Mouse (Mus musculus): ENCODE measurements at regions not wholly inside any gene's neighbourhood (a gene's known extent, or its start where the extent isn't known, plus 50 kb on each side); places are given as distances from the start of the nearest gene placed in this dataset.
A peak's percentile ranks its signal among the peaks of the same experiment; 100 is the strongest.

DNA sequence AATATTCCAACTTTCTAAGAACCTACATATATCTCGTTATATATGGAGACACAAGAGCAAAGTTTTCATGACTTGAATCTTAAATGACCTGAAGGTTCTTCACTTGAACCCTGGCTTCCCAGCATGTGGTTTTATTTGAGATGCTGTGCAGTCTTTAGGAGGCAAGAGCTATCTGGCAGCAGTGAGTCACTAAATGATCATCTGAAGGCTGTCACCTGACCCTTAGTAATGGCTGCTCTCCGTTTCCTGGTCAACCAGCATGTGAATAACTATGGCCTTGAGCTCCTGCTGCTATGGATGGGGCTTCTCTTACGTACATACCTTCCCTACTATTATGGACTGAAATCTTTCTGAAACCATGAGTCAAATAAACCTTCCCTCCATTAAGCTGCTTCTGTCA, 149.8 kb upstream of the Zpld1 start:
- no peak for DNase-seq (ENCODE audit: low spot score)

DNA sequence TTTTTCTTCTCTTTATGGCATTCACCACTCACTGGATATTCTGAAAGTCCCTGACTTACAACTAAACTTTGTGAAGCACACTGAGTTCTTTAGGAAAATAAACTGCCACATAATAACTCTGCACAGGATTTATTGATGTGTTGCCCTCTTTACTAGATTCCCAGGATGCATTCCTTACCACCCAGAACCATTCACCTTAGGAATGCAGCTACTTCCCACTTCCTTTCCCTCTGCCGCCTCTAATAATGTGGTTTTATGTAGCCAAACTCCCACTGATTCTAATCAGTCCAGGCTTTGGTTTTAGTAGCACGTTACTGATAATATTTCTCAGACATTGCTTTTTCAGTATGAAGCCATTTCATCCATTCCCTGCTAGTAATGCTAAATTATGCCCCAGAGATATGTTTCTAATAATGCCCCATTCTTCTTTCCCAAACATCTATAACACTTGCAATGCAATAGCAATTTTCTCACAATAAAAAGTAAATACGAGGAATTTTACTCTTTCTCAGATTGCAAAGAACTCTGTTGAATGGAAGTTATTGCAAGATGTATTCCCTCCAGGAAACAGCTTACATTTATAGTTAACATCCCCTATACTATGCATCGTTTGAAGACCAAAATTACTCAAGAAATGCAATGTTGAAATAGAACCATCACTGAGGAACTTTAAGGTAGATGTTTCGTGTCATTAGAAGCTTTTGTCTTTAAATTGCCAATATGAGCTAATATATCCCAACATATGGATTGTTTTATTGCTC, 145.2 kb upstream of the Zpld1 start:
- no peak for DNase-seq (ENCODE audit: low spot score)

DNA sequence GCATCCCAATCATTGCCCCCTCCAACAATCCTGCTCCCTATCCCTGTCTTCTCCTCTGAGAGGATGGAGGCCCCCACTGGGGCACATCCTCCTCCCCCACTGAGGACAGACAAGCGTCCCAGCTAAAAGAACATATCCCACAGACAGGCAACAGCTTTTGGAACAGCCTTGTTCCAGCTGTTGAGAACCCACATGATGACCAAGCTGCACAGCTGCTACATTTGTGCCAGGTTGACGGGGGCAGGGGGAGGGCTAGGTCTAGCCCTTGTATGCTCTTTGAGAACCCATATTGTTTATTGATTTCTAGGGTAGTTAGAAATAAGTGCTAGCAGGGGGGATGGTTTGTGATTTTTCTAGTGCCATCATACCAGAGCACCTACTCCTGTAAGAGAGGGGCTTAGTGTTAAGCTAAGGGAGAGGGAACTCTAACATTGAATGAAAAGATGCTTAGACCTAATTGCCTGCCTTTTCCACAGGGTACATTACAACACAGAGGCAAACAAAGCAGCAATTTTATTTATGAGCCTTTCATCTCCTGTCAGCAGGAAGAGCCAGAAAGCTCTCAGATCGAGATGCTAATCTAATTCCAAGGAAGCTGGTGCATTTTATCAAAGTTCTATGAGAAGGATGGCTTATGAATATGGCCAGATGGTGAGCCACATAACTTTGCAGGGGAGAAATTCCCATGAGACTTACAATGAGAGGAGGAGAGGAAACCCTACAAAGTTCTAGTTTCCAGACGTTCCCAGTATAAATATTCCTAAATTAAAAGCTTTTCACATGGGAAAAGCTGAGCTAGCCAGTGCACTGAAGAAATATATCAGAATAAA, 137.6 kb upstream of the Zpld1 start:
- no peak for DNase-seq (ENCODE audit: low spot score)

DNA sequence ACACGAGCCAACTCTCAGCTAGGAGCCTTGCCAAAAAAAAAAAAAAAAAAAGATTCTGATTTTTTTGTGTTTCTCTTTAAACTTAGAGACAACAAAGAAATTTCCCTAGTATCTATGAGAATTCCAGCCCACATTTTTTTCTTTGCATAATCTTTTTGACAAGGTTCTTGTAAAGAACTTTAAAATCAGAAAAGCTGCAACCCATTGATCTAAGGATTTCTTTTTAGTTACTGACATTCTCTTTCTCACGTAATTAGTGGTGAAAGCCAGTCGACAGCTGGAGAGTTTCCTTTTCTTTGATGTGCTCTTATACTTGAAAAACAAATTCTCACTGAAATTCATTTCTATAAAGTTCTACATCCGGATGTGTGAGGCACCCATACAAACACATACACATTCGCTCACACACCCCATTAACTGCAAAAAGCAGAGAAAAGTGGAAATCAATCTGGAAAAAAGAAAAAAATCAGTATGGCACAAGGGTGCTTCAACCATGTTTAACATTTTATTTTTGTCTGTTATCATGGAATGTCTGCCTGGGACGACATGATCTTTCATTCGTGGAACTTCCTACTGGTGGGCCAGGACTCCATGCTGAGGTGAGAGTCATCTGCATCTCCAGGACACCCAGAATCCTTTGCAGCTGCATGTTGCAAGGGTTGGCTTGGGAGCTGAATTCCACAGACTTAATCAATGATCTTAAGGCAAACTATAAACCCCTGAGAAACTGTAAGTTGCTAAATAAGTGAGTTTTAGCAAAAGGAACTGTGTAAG, 124.0 kb upstream of the Zpld1 start:
- DNase-seq (ENCODE audit: low spot score) = no peak

DNA sequence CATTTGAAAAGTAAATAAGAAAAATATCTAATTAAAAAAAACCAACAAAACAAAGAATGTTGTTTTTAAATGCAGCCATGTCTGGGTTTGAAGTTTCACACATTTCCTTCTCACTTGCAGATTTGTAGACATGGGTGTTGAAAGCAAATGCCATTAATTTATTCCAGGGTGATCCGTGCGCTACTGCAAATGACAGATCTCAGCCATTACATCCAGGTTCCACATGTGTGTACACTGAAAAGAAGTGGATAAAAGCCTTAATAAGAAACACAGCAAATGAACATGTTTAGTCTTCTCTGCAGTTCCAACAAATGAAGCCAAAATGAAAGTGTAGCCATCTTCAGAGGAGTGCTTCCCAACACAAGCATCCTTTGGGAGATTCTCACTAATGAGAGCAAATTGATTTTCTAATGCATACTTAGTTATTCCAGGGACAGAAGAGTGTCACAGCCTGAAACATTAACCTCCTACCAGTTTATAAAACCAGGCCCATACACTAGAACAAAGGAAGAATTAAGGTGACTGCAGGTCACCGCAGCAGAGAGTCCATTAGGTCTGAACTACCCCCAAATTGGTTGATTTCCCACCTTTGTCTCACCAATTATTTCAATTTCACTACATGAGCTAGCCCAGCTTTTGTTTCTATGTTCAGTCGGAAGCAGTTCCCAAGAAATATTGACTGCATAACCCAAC, 123.2 kb upstream of the Zpld1 start:
- DNase-seq (ENCODE audit: low spot score) = no peak

DNA sequence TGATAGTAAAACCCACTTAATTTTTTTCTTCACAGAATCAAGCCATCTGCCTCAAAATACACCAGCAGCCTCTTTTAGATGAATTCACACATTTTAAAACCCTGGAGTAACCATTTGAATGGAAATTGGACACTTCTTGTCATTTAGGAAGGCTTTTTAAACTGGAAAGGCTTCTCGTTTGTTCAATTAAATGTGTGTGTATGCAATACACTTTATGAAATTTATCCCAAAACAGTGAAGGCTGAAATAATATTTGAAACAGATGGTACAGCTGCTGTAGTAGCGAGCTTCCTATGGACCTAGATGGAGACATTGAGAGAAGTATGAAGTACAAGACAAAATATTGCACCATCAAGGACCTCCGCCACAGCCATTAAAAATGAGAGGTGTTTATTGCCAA, 121.1 kb upstream of the Zpld1 start:
- no peak for DNase-seq (ENCODE audit: low spot score)

DNA sequence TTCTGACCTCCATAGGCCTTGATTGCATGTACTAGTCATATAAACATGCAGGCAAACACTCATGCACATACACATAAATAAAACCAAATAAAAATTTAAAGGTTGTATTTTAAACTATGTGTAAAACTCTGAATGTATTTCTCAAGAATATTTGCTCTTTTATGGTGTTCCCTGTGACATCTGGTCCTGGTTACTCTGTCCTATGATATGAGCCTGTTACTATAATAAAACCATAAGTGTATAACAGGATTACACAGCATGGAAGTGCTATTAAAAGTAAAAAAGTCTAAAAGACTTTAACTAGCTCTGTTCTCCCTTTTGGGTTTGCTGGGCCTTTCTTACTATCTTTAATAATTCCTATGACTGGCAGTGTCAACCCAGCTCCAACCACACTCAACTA, 103.0 kb upstream of the Zpld1 start:
- DNase-seq (ENCODE audit: low spot score) = no peak

DNA sequence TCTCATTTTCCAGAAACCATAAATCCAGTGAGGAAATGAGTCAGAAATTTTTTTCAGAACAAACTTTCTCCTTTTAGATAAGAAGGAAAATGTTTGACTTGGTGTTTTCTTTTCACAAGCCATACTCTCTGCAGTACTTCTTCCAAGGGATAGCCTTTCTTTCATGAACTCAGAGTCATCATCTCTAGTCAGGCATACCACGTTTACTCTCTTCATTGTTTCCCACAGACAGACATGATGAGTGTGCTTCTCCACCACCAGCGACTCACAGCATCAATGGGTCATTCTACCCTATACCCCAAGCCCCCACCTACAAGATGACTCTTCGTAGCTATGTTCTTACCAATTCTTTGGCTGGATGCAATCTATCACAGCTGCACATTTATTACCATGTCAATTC, 97.1 kb upstream of the Zpld1 start:
- DNase-seq (ENCODE audit: low spot score) = no peak

DNA sequence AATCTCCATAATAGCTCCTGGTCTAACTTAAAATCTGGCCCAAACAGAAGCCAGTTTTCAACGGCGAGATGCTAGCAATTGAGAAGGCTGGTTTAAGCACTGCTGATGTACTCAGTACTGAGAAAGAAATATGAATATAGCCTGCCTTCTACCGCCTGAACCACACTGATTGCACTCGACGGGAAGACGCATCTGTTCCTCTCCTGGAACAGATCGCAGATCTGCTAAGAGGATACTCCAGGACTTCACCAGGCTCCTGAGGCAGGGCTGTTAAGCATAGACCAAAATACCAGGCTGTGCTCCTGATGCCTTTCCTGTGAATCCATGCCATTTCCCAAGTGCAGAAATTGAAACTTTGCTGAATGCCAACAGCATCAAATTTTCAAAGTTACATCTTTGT, 92.6 kb upstream of the Zpld1 start:
- DNase-seq (ENCODE audit: low spot score) = no peak

DNA sequence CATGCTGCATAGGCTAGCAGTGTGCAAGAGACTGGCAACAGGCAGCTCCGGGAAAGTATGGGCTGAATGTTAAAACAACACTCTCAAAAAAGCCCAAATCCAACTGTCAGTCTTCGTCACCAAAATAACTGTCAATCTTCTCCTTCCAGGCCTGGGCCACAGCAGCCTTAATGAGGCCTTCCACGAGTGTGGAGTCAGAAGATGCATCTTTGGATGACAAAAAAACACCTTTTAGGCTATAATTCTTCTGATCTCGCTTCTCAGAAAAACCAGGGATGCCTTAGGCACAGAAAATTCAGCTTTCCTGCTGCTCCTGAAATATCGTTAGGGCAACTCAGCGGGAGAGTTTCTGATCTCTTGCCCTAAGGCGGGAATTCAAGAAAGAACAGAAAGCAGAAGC, 82.2 kb upstream of the Zpld1 start:
- no peak for DNase-seq (ENCODE audit: low spot score)

DNA sequence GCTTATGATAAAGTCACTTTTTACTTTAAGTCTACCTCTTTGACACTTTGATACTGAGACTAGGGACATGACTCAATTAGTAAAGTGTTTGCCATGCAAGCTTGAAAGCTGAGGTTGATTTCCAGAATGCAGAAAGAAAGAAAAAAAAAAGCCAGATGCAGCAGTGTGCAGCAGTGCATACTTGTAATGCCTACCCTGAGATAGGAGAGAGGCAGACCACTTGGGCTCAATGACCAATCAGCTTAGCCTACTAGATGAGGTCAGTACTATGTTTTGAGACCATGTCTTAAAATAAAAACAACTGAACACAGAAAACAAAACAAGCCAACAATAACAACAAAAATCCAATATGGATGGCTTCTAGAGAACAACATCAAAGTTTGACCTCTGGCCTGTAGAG, 81.4 kb upstream of the Zpld1 start:
- no peak for DNase-seq (ENCODE audit: low spot score)

DNA sequence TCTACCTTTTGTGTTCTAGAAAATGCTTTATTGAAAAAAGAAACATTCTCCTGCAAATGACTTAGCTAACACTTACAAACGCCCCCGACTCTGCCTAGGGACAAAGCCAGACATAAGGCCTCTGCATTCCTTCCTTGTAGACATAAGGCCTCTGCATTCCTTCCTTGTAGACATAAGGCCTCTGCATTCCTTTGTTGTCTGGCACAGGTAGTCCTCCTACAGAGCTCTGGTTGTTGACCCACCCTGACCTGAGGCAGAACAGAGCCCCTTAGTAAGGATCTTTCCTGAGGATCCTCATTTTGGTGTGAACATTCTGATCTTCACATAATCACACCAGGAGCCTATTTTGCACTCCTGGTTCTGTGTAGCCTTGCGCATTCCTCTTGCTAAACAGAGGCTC, 80.9 kb upstream of the Zpld1 start:
- peak; percentile 6 for DNase-seq (ENCODE audit: low spot score)

DNA sequence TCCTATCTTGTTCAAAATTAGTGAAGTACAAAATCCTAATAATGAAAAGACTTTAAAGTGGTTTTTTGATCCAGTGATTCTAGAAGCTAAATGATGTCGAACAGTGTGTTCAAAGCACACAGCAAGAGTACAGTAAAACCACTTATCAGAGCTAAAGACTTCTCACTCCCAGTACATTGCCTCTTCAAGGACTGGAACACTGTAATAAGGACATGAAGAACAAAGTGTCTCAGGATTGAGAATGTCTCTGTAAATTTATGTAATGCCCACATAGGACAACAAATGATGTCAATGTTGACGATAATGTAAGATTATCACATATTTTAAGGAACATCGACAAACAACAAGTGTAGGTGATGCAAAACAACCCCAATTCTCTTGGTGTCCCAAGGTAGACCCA, 78.1 kb upstream of the Zpld1 start:
- no peak for DNase-seq (ENCODE audit: low spot score)

DNA sequence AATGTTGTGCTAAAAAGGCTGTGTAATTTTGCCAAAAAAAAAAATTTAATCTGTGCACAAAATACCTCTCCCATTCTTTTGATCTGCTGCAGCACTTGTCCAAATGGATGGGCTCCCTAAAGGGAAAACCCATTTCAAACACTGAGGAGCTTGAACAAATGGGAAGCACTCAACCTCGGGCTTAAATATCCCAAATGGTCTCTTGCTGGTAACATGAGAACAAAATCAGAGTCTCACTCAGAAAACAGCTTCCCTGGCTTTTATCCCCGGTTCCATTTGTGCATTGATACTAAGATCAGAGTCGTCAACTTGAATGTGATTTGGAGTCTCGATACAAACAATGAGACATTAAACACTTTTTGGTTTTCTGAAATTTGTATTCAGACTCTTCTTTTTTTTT, 59.9 kb upstream of the Zpld1 start:
- no peak for DNase-seq (ENCODE audit: low spot score)

DNA sequence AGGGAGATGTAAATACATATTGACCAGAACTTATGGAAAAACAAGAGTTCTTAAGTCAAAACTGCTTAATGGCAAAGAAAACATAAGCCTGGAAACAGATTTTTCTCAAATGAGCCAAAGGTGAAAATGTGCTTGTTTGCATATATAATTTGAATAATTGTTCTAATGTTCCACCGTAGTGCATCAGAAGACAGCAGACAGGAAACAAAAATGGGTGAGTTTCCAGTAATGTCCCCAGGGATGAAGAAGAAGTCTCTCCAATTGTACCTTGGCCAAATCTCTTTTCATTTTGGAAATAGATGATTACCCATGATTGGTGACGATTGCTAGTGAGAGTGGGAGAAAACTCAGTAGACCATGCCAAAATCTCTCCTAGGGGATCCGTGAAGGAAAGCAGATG, 58.3 kb upstream of the Zpld1 start:
- no peak for DNase-seq (ENCODE audit: low spot score)

Measured in urinary bladder, postnatal 14 days (tissue).